Mouse (Mus musculus) ES-Bruce4 (cell line): Measurements from ENCODE around the gene Grik2.

Source experiments
- CTCF ChIP-seq: IDR thresholded peaks from one replicate; pipeline ENCODE4 v1.8.1; 2011; ENCODE audit warnings: low read depth, low read length
- EP300 ChIP-seq: IDR thresholded peaks from 2 replicates; pipeline ENCODE4 v1.6.1; 2011; ENCODE audit warnings: low read depth, low read length; ENCODE audit not compliant: insufficient read depth
- POLR2A ChIP-seq: IDR thresholded peaks from one replicate; pipeline ENCODE4 v1.8.1; 2011; ENCODE audit warnings: low read length; ENCODE audit not compliant: insufficient read depth

GRCm38 (mm10) chr10:49154134-49154533, 634.4 kb downstream of the Grik2 start:
- no peak for TF ChIP-seq POLR2A
- TF ChIP-seq EP300 = no peak
- TF ChIP-seq CTCF = no peak
